Mouse (Mus musculus): ENCODE measurements around the gene Apaf1.

Gene Apaf1

DNA sequence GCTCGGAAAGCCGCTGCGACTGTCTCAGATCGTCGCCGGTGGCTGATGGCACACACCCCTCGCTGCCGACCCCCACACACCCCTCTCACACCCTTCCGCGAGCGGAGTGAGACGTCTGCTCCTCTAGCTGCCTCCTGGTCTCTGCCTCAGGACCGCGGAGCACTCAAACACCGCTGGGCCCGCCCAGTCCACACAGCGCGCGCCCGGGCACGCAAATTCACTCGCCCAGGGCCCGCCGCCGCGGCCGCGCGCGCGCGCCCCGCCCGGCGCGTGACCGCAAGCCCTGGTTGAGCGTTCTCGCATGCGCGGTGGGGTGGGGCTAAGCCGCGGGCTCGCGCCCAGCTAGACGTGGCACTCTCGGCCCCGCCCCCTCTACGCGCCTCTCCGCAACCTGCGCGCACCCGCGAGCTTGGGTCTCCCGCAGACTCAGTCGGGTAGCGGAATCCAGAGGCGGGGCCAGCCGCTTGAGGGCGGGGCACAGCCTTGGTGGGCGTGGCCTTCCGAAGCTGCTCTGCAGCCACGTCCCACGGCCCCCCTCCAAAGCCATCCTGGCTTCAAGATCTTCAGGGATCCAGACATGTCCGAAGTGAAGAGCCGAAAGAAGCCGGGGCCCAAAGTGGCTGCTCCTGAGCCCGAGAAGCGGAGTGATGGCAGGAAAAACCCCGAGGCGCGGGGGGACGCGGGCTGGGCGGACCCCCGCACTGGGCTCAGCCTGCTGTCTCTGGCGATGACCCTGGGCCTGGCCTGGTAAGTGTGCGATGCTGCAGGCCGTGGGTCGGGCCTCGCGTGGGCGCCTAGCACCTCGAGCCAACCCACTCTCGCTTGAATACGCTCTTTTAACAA, at the start of gene Apaf1, which contains the start of gene Ikbip:
Apaf1 (minus strand) TSS at position 221 of the 843 bp plus-strand sequence.
Ikbip (plus strand) TSS at position 391 of the 843 bp plus-strand sequence.
- DNase-seq (ENCODE audit: low spot score in 2 of 2), result peak; percentile 99 to 100

DNA sequence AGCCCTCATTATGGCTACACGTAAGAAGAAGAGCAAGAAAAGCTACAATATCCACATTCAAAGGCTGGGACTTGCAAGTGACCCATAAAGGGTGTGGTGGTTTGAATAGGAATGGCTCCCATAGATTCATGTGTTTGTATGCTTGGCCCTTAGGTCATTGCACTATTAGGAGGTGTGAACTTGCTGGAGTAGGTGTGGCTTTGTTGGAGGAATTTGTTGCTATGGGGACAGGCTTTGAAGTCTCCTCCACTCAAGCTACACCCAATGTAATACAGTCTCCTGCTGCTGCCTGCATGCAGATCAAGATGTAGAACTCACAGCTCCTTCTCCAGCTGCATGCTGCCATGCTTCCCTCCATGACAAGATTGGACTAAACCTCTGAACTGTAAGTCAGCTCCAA, 49.0 kb upstream of the Apaf1 start:
- DNase-seq (ENCODE audit: low spot score in 2 of 2), result no peak

DNA sequence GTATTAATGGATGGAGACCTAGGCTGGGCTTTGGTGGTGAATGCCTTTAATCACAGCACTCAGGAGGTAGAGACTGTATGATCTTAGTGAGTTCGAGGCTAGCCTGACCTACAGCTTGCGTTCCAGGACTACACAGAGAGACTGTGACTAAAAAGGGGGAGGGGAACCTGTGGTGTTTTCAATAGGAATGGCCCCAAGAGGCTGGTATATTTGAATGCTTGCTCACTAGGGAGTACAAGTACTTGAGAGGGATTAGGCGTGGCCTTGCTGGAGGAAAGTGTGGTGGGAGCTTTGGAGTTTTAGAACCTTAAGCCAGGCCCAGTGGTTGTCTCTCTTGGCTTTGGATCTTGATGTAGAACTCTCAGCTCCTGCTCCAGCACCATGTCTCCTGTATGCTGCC, 48.2 kb upstream of the Apaf1 start:
- no peak for DNase-seq (ENCODE audit: low spot score in 2 of 2)

DNA sequence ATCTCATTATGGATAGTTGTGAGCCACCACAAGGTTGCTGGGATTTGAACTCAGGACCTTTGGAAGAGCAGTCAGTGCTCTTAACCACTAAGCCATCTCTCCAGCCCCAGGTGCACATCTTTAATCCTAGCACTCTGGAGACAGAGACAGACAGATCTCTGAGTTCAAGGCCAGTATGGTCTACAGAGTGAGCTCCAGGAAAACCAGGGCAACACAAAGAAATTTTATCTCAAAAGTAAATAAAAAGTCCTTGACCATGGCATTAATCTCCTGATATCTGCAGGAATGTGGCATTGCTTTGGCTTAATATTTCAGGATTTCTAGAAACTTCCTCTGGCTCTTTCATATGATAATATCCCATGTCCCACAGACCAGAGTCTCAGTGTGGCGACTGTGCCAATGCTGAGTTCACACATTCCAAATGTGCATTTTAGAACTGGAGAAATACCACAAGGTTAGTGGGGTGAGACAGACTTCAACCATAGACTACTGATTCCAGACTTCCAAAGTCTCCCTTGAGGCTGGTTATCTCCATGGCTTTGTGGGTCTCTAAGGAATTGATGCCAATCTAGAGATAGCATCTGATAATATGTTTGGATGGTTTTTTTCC, 46.1 kb upstream of the Apaf1 start:
- no peak for DNase-seq (ENCODE audit: low spot score in 2 of 2)

DNA sequence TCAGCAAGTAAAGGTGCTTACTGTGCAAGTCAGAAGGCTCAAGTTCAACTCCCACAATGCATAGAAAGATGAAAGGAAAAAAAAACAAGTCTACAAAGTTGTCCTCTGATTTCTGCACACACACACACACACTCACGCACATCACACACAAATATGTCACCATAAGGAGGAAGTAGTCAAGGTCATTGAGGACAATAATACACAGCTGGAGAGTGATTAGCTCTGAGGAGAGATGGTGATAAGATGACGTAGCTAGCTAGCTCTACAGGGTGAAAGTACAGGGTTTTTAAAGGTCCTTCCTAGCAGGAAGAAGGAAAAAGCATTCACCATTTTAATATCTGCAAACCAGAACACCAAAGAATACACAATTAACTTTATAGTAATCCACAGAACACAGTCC, 44.8 kb upstream of the Apaf1 start:
- no peak for DNase-seq (ENCODE audit: low spot score in 2 of 2)

DNA sequence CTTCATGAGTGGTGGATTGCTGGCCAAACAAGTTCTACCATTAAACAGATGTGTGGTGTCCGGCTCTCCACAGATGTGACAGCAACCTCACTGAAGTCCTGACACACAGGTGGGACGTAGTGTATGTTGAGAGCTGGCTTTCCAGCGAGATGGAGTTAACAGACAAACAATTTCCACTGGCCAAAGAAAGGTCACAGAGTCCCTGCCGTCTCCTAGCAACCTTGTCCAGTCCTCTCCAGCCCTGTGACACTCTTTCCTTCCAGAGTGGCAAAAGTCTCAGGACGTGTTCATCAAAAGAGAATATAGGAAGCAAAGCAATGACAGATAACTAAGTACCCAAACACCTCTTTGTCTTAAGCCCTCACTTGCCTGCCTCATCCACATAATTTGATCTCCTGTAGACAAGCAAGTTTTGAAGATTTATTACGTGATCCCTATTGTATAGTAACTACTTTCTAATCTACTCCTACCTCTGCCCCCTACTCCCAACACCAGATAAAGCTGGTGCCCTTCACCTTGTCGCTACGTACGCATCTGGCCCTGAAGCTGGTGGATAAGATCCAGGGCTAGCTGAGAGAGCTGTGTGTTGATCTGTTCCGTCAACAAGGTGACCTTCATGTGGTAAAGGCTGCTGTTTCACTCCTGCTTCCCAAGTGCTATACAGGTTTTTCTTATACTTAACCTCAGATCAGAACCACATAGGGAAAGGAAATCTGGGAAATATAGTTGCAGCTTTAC, 44.2 kb upstream of the Apaf1 start:
- DNase-seq (ENCODE audit: low spot score in 2 of 2), result no peak

DNA sequence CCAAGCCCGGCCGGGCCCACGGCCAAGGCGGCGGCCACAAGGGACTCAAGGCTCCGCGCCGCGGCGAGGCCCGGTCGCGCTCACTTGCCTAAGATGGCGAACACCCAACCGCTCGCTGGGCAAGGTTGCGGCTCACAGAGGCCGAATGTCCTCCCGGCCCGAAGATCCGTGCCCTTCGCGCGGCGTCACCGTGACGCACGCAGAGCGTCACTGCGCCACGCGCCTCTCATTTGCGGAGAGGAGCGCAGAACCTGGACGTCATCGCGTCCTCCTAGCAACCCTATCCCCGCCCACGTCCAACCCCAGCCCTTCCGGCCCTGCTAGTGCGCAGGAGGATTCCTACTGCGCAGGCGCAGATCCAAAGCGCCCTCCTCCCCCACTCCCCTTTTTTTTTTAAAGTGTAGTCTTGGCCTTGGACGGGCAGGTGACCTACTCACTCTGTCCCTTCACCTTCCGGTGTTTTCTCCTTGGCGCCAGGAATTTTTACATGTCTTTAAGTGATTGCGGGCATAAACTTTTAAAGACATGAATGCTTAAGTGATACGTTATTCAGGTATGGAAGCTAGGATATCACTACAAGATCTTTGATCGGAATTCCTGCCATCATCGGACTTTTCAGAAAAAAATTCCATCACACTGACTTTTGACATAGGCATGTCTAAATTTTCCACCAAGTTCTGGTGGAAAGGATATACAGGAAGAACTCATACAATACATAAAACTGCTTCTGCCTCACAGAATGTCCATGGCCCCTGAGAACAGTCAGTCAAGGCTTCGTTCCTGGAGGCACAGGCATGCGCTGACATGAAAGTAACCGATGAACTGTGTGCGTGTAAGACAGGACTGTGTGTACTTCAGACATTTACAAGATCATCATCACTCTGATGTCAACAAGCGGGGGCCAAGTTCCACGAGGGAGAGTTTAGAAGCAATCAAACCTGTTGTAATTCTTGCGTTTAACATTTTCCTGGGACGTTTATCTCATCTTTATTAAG, 41.6 kb upstream of the Apaf1 start, which contains the start of gene Slc25a3:
Slc25a3 (minus strand) TSS at position 232 of the 995 bp plus-strand sequence.
- DNase-seq (ENCODE audit: low spot score in 2 of 2), result peak; percentile 98

DNA sequence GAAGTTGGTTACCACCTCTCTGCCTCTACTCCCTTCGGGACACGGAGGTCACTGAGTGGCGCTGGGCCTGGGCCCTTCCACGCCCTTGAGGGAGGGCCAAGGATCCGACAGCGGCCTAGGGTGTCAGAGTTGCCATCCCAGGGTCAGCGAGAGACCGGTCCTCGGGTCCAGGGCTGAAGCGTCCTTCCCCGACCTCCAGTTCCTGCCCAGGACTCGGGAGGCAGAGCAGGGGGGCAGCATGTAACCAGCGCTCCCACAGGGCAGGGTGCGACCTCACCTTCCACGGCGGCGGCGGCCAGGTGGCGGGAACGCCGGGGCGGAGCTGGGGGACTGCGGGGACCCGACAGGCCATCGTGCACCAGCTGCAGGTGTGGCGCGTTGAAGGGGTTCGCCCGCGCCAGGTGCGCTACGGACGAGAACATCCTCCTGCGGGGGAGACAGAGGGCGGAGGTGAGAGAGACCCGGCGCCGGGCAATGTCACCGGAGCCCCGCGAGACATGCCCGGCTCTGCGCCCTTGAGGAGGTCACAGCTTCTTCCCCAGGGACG, 40.8 kb upstream of the Apaf1 start:
- DNase-seq (ENCODE audit: low spot score in 2 of 2), result peak in 1 of 2 experiments; percentile 19

DNA sequence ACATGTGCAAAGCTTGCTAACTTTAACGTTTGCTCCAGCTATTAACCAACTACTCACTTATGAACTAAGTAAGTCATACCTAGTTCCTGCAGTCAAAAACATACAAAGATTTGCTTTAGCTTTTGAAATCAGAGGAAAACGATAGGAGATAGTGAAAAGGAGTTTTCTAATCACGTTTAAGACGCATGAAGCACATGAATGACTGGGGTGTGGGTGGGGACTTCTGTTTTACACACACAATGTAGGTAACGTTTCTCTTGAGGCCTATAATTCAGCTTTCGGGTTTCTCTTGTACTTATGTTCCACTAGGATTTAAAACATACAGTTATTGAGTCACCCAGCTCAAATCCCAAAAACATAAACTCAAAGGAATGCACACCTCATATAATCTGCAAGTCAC, 40.1 kb upstream of the Apaf1 start:
- DNase-seq (ENCODE audit: low spot score in 2 of 2), result no peak

DNA sequence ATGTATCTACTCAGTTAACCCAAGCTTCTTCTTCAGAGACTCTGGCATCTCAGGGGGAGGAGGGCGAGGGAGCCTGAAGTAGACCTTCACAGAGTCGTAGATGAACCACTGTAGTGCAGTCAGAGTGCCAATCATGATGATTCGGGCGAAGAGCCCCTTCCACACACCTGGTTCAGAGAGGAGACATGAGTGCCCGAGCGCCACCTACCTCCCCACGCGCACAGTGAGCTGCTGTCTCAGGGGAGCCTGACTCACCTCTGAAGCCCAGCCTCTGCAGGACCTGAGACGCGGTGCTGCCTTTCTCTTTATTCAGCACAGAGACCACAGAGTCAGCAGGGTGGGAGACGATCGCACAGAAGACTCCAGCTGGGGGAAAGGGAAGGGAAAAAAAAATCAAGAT, 34.4 kb upstream of the Apaf1 start:
- DNase-seq (ENCODE audit: low spot score in 2 of 2), result no peak

DNA sequence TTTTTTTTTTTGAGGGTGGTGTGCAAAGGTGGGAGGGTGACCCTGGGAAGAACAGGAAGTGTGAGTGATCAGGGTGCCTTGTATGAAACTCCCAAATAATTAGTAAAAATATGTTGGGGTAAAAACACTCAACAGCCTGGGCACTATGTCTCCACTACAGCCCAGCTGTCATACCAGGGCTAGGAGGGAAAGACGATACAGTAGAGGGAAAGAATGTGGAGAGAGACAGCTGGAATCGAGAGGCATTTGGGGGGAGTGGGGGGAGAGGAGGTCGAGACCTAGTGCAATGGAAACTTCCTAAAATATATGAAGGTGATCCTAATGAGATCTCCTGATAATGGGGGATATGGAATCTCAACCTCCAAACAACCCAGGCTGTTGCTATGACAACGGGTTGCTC, 27.3 kb upstream of the Apaf1 start:
- DNase-seq (ENCODE audit: low spot score in 2 of 2), result no peak

DNA sequence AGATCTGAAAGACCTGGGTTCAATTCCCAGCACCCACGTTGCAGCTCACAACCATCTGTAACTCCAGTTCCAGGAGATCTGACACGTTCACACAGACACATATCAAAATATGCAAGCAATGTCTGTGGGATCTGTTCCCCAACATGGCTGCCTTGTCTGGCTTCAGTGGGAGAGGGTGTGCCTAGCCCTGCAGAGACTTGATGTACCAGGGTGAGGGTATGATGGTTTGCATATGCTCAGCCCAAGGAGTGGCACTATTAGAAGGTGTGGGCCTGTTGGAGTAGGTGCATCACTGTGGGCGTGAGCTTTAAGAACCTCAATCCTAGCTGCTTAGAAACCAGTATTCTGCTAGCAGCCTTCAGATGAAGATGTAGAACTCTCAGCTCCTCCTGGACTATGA, 23.4 kb upstream of the Apaf1 start:
- no peak for DNase-seq (ENCODE audit: low spot score in 2 of 2)

DNA sequence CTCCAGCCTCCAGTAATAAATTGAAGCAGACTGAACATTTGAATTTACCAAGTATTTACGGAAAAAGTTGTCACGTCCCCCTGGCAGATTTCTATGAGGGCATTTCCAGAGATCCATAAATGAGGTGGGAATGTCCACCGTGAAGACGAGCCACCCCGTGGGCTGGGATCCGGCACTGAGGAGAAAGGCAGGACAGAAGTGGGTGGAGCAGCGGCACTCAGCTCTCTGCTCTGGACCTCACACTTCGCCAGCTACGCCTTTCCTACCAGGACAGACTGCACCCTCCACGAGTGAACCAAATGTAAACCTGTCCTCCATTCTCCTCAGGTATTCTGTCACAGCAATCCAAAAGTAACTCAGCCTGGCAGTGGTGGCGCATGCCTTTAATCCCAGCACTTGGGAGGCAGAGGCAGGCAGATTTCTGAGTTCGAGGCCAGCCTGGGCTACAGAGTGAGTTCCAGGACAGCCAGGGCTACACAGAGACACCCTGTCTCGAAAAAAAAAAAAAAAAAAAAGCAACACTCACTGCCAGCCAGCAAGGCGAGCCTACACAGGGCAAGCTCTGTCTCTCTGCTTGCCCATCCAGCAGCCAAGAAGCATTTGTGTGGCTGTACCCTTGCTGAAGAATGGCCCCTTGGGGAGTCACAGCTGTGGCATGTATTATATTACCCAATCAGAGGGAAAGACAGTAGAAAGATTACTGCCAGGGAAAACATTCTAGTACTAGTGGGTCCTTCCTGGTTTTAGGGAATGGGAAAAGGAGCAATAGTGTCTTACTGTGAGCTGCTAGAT, 20.4 kb upstream of the Apaf1 start:
- DNase-seq (ENCODE audit: low spot score in 2 of 2), result no peak

DNA sequence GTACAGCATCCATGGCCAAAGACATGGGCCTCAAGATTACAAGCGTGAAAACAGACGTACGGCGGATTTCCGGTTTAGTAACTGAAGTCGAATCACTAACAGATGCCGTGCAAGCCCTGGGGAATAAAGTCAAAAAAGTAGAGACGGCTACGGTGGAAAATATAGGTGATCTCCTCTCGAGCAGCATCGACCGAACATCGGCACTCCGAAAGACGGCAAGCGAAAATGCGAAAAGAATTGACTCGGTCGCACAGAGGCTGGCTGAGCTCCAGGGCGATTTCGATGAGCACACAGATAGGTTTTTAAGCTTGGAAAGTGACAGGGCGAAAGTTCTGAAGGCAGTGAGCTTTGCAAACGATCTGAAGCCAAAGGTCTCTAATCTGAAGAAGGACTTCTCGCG, 19.4 kb upstream of the Apaf1 start:
- no peak for DNase-seq (ENCODE audit: low spot score in 2 of 2)

DNA sequence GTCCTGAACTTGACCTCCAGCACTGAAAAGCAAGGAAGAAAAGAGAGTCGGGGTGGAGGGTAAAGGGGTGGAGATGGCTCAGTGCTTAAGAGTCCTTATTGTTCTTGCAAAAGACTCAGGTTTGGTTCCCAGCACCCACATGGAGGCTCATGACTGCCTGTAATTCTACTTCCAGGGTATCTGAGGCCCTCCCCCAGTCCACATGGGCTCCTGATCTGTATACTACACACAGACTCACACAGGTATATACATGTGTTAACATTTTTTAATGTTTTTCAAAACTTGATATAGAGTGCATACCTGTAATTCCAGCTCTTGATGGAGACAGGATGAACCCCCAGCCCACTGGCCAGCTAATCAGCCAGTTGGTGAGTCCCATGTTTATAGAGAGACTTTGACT, 17.5 kb upstream of the Apaf1 start:
- no peak for DNase-seq (ENCODE audit: low spot score in 2 of 2)

DNA sequence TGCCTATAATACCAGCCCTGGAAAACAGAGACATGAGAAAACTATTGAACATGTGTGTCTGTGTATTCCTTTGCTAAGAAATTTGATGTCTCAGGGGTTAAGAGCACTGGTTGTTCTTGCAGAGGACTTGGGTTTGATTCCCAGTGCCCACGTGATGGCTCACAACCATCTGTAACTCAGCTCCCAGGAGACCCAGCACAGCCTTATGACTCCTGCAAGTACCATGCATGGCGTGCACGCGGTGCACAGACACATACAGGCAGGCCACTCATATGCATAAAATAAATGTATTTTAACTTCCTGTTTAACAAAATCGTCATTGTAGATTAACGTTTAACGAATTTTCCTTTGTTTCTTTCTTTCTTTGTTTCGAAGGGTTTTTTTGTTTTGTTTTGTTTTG, 15.5 kb upstream of the Apaf1 start:
- no peak for DNase-seq (ENCODE audit: low spot score in 2 of 2)

DNA sequence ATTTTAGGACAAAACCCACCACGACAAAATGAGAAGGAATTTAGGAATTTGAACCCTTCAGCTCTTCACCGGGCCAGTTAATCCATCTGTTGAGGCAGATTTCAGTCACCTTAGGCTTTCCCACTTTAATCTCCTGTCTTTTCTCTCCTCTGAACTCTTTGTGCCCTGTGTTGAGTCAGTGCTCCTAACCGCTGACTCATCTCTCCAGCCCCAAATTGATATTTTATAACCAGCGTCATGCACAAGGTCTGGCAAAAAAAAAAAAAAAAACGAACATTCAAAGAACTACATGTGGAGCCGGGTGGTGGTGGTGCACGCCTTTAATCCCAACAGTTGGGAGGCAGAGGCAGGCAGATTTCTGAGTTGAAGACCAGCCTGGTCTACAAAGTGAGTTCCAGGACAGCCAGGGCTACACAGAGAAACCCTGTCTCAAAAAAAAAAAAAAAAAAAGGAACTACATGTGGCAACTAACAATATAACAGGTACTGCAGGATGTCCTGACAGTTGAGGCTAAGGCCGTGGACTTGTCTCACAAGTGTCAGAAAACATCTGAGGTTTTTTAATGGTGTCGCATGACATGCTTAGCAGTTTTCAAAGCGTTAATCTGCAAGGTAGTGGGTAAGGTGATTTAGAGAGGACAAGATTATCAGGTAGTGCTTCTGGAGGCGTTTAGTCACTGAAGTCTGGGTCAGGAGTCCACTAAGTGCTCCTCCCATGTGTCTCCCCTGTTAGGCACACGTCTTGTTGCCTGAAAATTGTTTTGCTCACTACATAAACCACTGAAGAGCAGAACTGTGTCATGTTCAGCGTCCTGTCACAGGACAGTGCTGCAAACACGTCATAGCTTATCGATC, 11.9 kb upstream of the Apaf1 start:
- no peak for DNase-seq (ENCODE audit: low spot score in 2 of 2)

DNA sequence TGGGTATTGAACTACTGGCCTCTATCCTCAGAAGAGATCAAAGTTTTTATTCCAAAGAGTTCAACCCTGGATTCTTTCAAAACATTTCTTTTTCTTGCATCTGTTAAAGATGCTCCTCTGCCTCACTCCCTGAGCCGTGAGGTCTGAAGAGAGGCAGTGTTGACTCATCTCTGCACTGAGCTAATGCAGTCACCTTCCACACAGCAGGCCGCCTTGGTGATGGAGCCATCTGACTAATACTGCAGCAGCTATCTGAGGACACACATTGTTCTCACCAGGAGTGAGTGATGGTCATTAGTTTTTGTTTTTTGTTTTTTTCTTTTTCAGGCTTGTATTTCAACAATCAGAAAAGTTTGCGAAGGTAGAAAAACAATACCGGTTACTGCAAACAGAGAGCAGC, 10.2 kb upstream of the Apaf1 start:
- DNase-seq (ENCODE audit: low spot score in 2 of 2), result no peak

DNA sequence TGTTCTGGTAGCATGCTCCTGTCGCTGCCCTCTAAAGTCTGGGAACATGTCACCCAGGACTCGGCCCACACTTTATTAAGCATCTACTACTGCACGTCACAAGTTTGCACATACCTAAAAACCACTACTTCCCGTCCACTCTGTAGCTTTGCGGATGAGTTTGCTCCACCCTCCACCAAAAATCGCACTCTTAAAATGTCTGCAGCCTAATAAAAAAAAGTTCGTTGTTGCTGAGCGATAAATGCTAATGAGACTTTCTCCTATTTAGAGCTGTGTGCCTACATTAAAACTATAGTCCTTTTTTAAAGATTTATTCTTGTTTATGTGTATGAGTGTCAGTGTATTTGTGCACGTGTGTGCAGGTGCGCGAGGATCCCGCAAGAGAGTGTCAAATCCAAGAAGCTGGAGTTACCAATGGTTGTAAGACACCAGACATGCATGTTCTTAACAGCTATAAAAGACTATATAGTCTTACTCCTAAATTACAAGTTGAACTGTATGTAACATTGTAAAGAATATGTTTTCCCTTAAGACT, 890 bp upstream of the Apaf1 start:
- DNase-seq (ENCODE audit: low spot score in 2 of 2), result no peak

Data from frontal cortex, postnatal 10 days (tissue).